Mouse (Mus musculus) CH12.LX (cell line): ENCODE measurements around the gene Fcgr1. TPM values are rescaled to one million over a fixed set of nuclear protein-coding genes. Genes with fewer than 3 reads are reported as not detected.
A peak's percentile ranks its signal among the peaks of the same experiment; 100 is the strongest.

Experiments
- DNase-seq: peaks from one replicate; pipeline ENCODE4 v3.0.0-alpha.2; 2013; ENCODE audit errors: extremely low read depth
- H3K27ac ChIP-seq: 2 replicates; pipeline ENCODE4 v1.5.1; 2012; ENCODE audit warnings: low read depth, mild to moderate bottlenecking, control low read depth, moderate library complexity; ENCODE audit not compliant: insufficient read depth
- H3K27me3 ChIP-seq: replicated peaks from 2 replicates; pipeline ENCODE3; 2012; ENCODE audit warnings: inconsistent platforms
- H3K36me3 ChIP-seq, 2 experiments: replicated peaks in 1 of 2; 2 replicates each; pipeline versions ENCODE3 to v1.6.1; 2012; ENCODE audit warnings: inconsistent platforms in 1 of 2, low read length in 1 of 2, mild to moderate bottlenecking in 1 of 2, mixed read lengths in 1 of 2, moderate library complexity in 1 of 2; ENCODE audit not compliant: control insufficient read depth in 1 of 2, insufficient read depth in 1 of 2
- H3K4me1 ChIP-seq, 2 experiments: 2 replicates each; pipeline ENCODE4 v1.6.1; 2012; ENCODE audit warnings: inconsistent platforms in 1 of 2, moderate library complexity in 1 of 2; ENCODE audit not compliant: insufficient read depth in 2 of 2, control insufficient read depth in 1 of 2
- H3K4me2 ChIP-seq: 2 replicates; pipeline ENCODE4 v1.6.1; 2012; ENCODE audit warnings: low read depth, mild to moderate bottlenecking, control low read depth; ENCODE audit not compliant: poor library complexity, insufficient read depth, severe bottlenecking
- H3K4me3 ChIP-seq, 3 experiments: fragments of 150-350 bp in 1 of 3; sonication (generic) in 1 of 3; replicated peaks in 1 of 3; 2 replicates each; pipeline versions ENCODE3 to v1.5.1; 2011 to 2012; ENCODE audit warnings: low read depth in 2 of 3, low read length in 2 of 3, mild to moderate bottlenecking in 2 of 3, moderate library complexity in 2 of 3, control low read depth in 1 of 3, improper control_type of control experiment in 1 of 3, inconsistent platforms in 1 of 3, mixed read lengths in 1 of 3; ENCODE audit not compliant: poor library complexity in 1 of 3
- H3K79me2 ChIP-seq: replicated peaks from 2 replicates; pipeline ENCODE4 v1.6.1; 2012; ENCODE audit warnings: mild to moderate bottlenecking, moderate library complexity; ENCODE audit not compliant: control insufficient read depth, poor library complexity, insufficient read depth, severe bottlenecking; ENCODE audit errors: extremely low read depth
- H3K9ac ChIP-seq: 2 replicates; pipeline ENCODE4 v1.6.1; 2012; ENCODE audit warnings: low read depth, mild to moderate bottlenecking, control low read depth, moderate library complexity; ENCODE audit not compliant: insufficient read depth
- H3K9me3 ChIP-seq: replicated peaks from 2 replicates; pipeline ENCODE3; 2012; ENCODE audit warnings: low read length, inconsistent platforms, mixed read lengths
- BHLHE40 ChIP-seq: IDR thresholded peaks from 2 replicates; pipeline ENCODE4 v1.6.1; 2011; ENCODE audit warnings: mild to moderate bottlenecking, low read depth, low read length, improper control_type of control experiment
- CHD2 ChIP-seq: IDR thresholded peaks from 2 replicates; pipeline ENCODE4 v1.6.1; 2011; ENCODE audit warnings: low read length, improper control_type of control experiment
- E2F4 ChIP-seq: IDR thresholded peaks from 2 replicates; pipeline ENCODE4 v1.6.1; 2011; ENCODE audit warnings: low read depth, low read length, improper control_type of control experiment; ENCODE audit not compliant: insufficient replicate concordance
- EP300 ChIP-seq: IDR thresholded peaks from 2 replicates; pipeline ENCODE4 v1.6.1; 2011; ENCODE audit warnings: low read length, improper control_type of control experiment
- ETS1 ChIP-seq: conservative IDR thresholded peaks from 2 replicates; pipeline ENCODE4 v1.6.1; 2012; ENCODE audit warnings: low read depth, mild to moderate bottlenecking, inconsistent platforms, low read length, improper control_type of control experiment, moderate library complexity
- GABPA ChIP-seq: IDR thresholded peaks from 2 replicates; pipeline ENCODE4 v1.6.1; 2012; ENCODE audit warnings: low read depth, low read length, improper control_type of control experiment, inconsistent platforms; ENCODE audit not compliant: insufficient replicate concordance
- HCFC1 ChIP-seq: IDR thresholded peaks from 2 replicates; pipeline ENCODE4 v1.6.1; 2012; ENCODE audit warnings: low read depth, mild to moderate bottlenecking, inconsistent platforms, low read length, improper control_type of control experiment
- JUN ChIP-seq: IDR thresholded peaks from 2 replicates; pipeline ENCODE4 v1.6.1; 2011; ENCODE audit warnings: low read depth, mild to moderate bottlenecking, low read length, improper control_type of control experiment, moderate library complexity; ENCODE audit not compliant: insufficient read depth
- JUND ChIP-seq: conservative IDR thresholded peaks from 2 replicates; pipeline ENCODE4 v1.6.1; 2011; ENCODE audit warnings: low read depth, low read length, improper control_type of control experiment
- MAFK ChIP-seq: IDR thresholded peaks from 2 replicates; pipeline ENCODE4 v1.6.1; 2011; ENCODE audit warnings: low read length, improper control_type of control experiment; ENCODE audit not compliant: insufficient replicate concordance
- MAX ChIP-seq: IDR thresholded peaks from 2 replicates; pipeline ENCODE4 v1.6.1; 2011; ENCODE audit warnings: low read length, improper control_type of control experiment
- MAZ ChIP-seq: IDR thresholded peaks from 2 replicates; pipeline ENCODE4 v1.6.1; 2012; ENCODE audit warnings: low read depth, mild to moderate bottlenecking, inconsistent platforms, low read length, improper control_type of control experiment, moderate library complexity
- MEF2A ChIP-seq: IDR thresholded peaks from 2 replicates; pipeline ENCODE4 v1.6.1; 2014; ENCODE audit warnings: low read depth, mild to moderate bottlenecking, inconsistent platforms, low read length, improper control_type of control experiment, borderline replicate concordance
- MXI1 ChIP-seq: IDR thresholded peaks from 2 replicates; pipeline ENCODE4 v1.6.1; 2011; ENCODE audit warnings: mild to moderate bottlenecking, low read depth, low read length, improper control_type of control experiment
- MYC ChIP-seq: IDR thresholded peaks from 2 replicates; pipeline ENCODE4 v1.6.1; 2011; ENCODE audit warnings: low read depth, mild to moderate bottlenecking, improper control_type of control experiment, low read length
- NELFE ChIP-seq: IDR thresholded peaks from 2 replicates; pipeline ENCODE4 v1.6.1; 2011; ENCODE audit warnings: low read depth, low read length, improper control_type of control experiment
- NRF1 ChIP-seq: IDR thresholded peaks from 2 replicates; pipeline ENCODE4 v1.6.1; 2014; ENCODE audit warnings: low read depth, mild to moderate bottlenecking, inconsistent platforms, low read length, improper control_type of control experiment, moderate library complexity
- PAX5 ChIP-seq: IDR thresholded peaks from 2 replicates; pipeline ENCODE4 v1.6.1; 2012; ENCODE audit warnings: low read length, inconsistent platforms, mixed read lengths
- POLR2A ChIP-seq: IDR thresholded peaks from 2 replicates; pipeline ENCODE4 v1.6.1; 2011; ENCODE audit warnings: low read depth, mild to moderate bottlenecking, improper control_type of control experiment, low read length
- POLR2AphosphoS2 ChIP-seq: IDR thresholded peaks from 2 replicates; pipeline ENCODE4 v1.6.1; 2011; ENCODE audit warnings: low read depth, low read length, improper control_type of control experiment
- RCOR1 ChIP-seq: conservative IDR thresholded peaks from 2 replicates; pipeline ENCODE4 v1.6.1; 2012; ENCODE audit warnings: low read depth, mild to moderate bottlenecking, inconsistent platforms, low read length, improper control_type of control experiment
- SIN3A ChIP-seq: IDR thresholded peaks from 2 replicates; pipeline ENCODE4 v1.6.1; 2012; ENCODE audit warnings: low read length, improper control_type of control experiment, inconsistent platforms
- TCF12 ChIP-seq: IDR thresholded peaks from 2 replicates; pipeline ENCODE4 v1.6.1; 2014; ENCODE audit warnings: low read depth, mild to moderate bottlenecking, inconsistent platforms, low read length, improper control_type of control experiment
- UBTF ChIP-seq: IDR thresholded peaks from 2 replicates; pipeline ENCODE4 v1.6.1; 2012; ENCODE audit warnings: low read depth, mild to moderate bottlenecking, inconsistent platforms, low read length, improper control_type of control experiment, moderate library complexity
- USF1 ChIP-seq: IDR thresholded peaks from 2 replicates; pipeline ENCODE4 v1.6.1; 2014; ENCODE audit warnings: low read depth, mild to moderate bottlenecking, inconsistent platforms, low read length, improper control_type of control experiment
- USF2 ChIP-seq: conservative IDR thresholded peaks from 2 replicates; pipeline ENCODE4 v1.6.1; 2011; ENCODE audit warnings: low read depth, low read length, improper control_type of control experiment
- ZC3H11A ChIP-seq: IDR thresholded peaks from 2 replicates; pipeline ENCODE4 v1.6.1; 2012; ENCODE audit warnings: low read depth, mild to moderate bottlenecking, inconsistent platforms, low read length, improper control_type of control experiment
- ZMIZ1 ChIP-seq: IDR thresholded peaks from 2 replicates; pipeline ENCODE4 v1.6.1; 2012; ENCODE audit warnings: low read depth, mild to moderate bottlenecking, inconsistent platforms, low read length, improper control_type of control experiment
- ZNF384 ChIP-seq: IDR thresholded peaks from 2 replicates; pipeline ENCODE4 v1.6.1; 2012; ENCODE audit warnings: low read depth, low read length, improper control_type of control experiment, inconsistent platforms
- dilution Hi-C: fragments of 300-500 bp; cut with MboI; formaldehyde crosslinking; loops from 2 replicates; pipeline ENCODE4 v1.14.3; 2020; ENCODE audit warnings: low sequenced_read_pairs; ENCODE audit not compliant: extremely low pct_unique_long_range_greater_than_20kb, extremely low pct_ligation_motif_present
- in situ Hi-C: fragments of 300-500 bp; cut with MboI; formaldehyde crosslinking; loops from 3 replicates; pipeline ENCODE4 v1.14.3; 2019; ENCODE audit warnings: low sequenced_read_pairs, low pct_ligation_motif_present, low pct_unique_long_range_greater_than_20kb, mixed read lengths
- polyA plus RNA-seq: library from polyadenylated mRNA; unstranded; fragments of >175 nt; gene quantifications from 2 replicates; pipeline ENCODE4 v1.2.1, GENCODE M21; 2012; ENCODE audit warnings: low read depth; ENCODE audit not compliant: insufficient read length
- total RNA-seq, 2 experiments: library from RNA; depleted of rRNA; stranded (reverse); fragments of 300-350 nt in 1 of 2; fragments of >200 nt in 1 of 2; gene quantifications; 2 replicates each; pipeline ENCODE4 v1.2.3; 2012 to 2014

Fcgr1 gene
- total and polyA plus RNA-seq, 3 experiments, result not detected

DNA sequence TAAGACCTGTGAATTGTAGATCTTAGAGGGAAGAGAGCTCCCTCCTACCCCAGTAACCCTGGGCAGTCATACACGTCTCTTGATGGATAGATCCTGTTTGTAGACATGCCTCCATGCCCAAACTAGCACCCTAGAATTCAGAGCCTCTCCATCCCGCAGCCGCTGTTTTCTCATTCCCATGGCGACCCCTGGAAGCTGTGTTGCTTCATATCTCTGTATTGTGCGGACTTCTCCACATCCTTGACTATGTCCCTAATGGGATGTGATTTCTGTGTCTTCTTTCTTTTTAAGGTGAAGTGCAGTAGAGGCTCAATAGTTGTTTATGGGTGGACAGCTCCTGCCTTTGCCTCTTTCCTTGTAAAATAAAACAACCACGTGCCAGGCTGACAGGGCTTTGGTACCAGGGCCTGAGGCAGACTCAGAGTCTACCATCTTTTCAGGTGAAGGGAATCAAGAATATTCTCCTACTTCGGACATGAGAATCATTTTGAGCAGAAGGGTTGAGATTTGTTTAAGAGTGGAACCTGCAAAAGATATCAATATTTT, 29.3 kb downstream of the Fcgr1 start:
- 0 out of 2 replicates have a peak, but pooled peaks cover 10% of the 10 kb centered on the region for H3K79me2 ChIP-seq
- peak overlapping the region; percentile 62 to 64 (median 63) for H3K4me3 ChIP-seq
- H3K4me2 ChIP-seq, result peak overlapping the region; percentile 96
- no peaks in the 10 kb centered on the region for H3K36me3 ChIP-seq
- peak overlapping the region; percentile 85 for H3K9ac ChIP-seq
- H3K9me3 ChIP-seq, result no peaks in the 10 kb centered on the region
- H3K4me1 ChIP-seq, result peaks cover 0 to 48% of the 10 kb centered on the region in 2 experiments; a peak in 3 of 4 replicates
- TF ChIP-seq E2F4 (no peak), MYC (peak; percentile 17; the same call in 1 of the 2 replicates), SIN3A (0 out of 2 replicates have a peak, but pooled peaks have one; percentile 17), JUND (no peak), NELFE (peak; percentile 6; the same call in 1 of the 2 replicates), MAX (peak; percentile 66; the same call in 1 of the 2 replicates), MXI1 (peak; percentile 91)
- in situ Hi-C loops (no loop called here), dilution Hi-C loops (no loop called here)
- H3K27me3 ChIP-seq, result no peaks in the 10 kb centered on the region
- H3K27ac ChIP-seq, result peak overlapping the region; percentile 90
- DNase-seq, result peak; percentile 37

DNA sequence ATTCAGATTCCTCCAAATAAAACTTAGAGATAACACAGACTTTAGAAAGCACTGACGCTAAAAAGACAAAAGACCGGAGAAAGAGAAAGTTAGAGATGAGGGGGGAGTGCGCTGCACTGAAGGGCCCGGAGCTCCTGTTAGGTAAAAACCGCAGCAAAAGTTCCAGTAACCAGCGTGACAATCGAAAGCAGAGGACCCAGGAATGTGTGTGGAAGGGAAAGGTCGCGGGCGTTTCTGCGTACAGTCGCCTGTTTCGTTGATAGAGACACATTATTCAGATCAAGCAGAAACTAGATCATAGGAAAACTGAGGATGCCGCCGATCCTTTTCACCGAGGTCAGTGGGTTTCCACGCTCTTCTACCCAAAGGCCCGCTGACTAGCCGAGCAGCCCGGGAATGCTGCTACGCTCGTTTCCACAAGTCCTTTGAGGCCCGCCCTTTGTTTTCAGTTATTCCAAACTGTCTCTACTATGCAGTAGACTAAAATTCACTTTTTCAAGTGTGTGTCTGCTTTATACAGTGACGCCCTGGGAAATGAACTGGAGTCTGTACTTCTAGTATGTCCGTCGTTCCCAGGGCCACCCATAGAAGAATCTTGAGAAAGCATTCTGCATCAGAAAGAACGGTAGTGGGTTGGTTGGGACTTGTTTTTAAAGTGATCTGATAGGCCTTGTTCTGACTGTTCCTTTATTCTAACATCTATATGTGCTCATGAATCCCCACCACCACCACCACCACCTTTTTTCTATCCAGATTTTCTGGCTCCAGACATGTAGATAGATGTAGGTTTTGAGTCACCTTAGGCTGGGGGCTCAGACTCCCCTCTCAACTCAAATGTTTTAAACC, 30.0 kb downstream of the Fcgr1 start:
- Histone ChIP-seq H3K4me3 (peak overlapping the region; percentile 62 to 64 (median 63)), H3K4me2 (peak overlapping the region; percentile 96), H3K79me2 (0 out of 2 replicates have a peak, but pooled peaks cover 10% of the 10 kb centered on the region), H3K27ac (peak overlapping the region; percentile 90), H3K36me3 (no peaks in the 10 kb centered on the region), H3K4me1 (peaks cover 0 to 48% of the 10 kb centered on the region in 2 experiments; a peak in 3 of 4 replicates), H3K9ac (peak overlapping the region; percentile 85), H3K27me3 (no peaks in the 10 kb centered on the region), H3K9me3 (no peaks in the 10 kb centered on the region)
- peak; percentile 58 for DNase-seq
- dilution Hi-C loops (no loop called here), in situ Hi-C loops (no loop called here)
- TF ChIP-seq MXI1, result peak; percentile 17; the same call in 1 of the 2 replicates
- TF ChIP-seq UBTF, result no peak; the same call in 1 of the 2 replicates
- TF ChIP-seq CHD2, result no peak
- no peak for TF ChIP-seq USF2
- no peak; the same call in 1 of the 2 replicates for TF ChIP-seq TCF12
- TF ChIP-seq ZNF384, result no peak
- TF ChIP-seq SIN3A, result 0 out of 2 replicates have a peak, but pooled peaks have one; percentile 23
- TF ChIP-seq BHLHE40, result 0 out of 2 replicates have a peak, but pooled peaks have one; percentile 5
- no peak for TF ChIP-seq GABPA
- TF ChIP-seq EP300, result no peak
- no peak for TF ChIP-seq MAFK
- no peak for TF ChIP-seq HCFC1
- TF ChIP-seq PAX5, result no peak
- no peak; the same call in 1 of the 2 replicates for TF ChIP-seq MAZ
- TF ChIP-seq ETS1, result no peak
- TF ChIP-seq MEF2A, result no peak
- TF ChIP-seq POLR2A, result no peak
- no peak for TF ChIP-seq ZC3H11A
- TF ChIP-seq ZMIZ1, result no peak
- no peak for TF ChIP-seq USF1
- no peak for TF ChIP-seq NRF1
- no peak for TF ChIP-seq JUND
- no peak for TF ChIP-seq E2F4
- TF ChIP-seq RCOR1, result no peak
- TF ChIP-seq JUN, result no peak
- no peak for TF ChIP-seq POLR2AphosphoS2
